Comparison of ENCODE assay signal across 20 mouse cellular contexts in the genomic region with DNA sequence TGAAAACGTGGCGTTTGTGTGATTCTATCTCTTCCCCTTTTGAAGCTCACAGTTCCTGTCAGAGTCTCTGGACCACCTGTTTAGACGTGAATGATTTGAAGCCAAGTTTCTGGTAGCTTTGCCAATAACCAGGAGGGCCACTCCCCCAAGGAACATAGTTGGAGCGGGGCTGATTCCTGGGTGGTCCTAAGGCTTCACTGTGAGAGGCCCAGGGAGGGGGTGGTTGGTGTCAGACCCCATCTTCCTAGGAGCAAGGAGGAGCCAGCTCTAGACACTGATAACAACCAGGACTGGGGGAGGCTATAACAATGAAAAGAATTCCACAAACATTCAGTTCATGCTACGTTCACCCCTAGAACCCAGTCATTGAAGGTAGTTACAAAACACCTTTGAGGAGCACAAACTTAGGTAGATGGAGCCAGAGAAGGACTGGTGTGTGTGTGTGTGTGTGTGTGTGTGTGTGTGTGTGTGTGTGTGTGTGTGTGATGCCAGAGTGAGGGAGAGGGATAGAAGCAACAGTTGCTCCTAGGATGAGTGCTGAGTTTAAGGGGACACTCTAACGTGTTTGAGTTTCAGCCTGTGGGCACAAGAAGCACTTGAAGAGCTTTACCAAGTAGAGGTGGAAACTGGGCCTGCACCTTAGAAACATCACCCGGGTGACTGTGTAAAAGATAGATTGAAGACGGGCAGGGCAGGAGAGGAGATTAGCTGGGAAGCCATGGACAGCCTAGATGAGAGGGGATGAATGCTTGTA.
DNase-seq lines count a peak whose midpoint lies in the region; ATAC-seq and TF ChIP-seq lines count a peak whose summit lies in the region.
"Had no signal": no experiment of that assay in that cellular context is flagged by ENCODE, and none has a peak within 500 bp of the region (broad histone marks: within the 10 kb centered on the region; RNA-seq: fewer than 3 reads in every experiment).

No protein-coding gene starts in this region.

- WGBS in intestine, embryonic 14.5 days: 36% methylated on average over 8 of the region's 8 CpGs
- 55% methylated on average over 8 of the region's 8 CpGs for WGBS in intestine, postnatal 0 days
- WGBS in lung, embryonic 16.5 days: 39% methylated on average over 8 of the region's 8 CpGs

- H3K9me3 ChIP-seq in intestine, embryonic 14.5 days (ENCODE audit: control insufficient read depth, low read length): no peaks in the 10 kb centered on the region
- no peaks in the 10 kb centered on the region for H3K9me3 ChIP-seq in intestine, postnatal 0 days (ENCODE audit: control insufficient read depth)
- no peaks in the 10 kb centered on the region for H3K9me3 ChIP-seq in lung, embryonic 16.5 days (ENCODE audit: control insufficient read depth, low read length)
- H3K9me3 ChIP-seq: embryonic facial prominence, embryonic 13.5 days; forebrain, embryonic 13.5 days; heart, embryonic 13.5 days; hindbrain, embryonic 15.5 days had no signal

- H3K27me3 ChIP-seq in intestine, embryonic 14.5 days (replicated peaks; ENCODE audit: control insufficient read depth, insufficient read depth, low read length): no peaks in the 10 kb centered on the region
- no peaks in the 10 kb centered on the region for H3K27me3 ChIP-seq in intestine, postnatal 0 days (replicated peaks; ENCODE audit: control insufficient read depth, insufficient read depth, low read length)
- H3K27me3 ChIP-seq in lung, embryonic 16.5 days (ENCODE audit: control insufficient read depth, insufficient read depth, low read depth, low read length): no peaks in the 10 kb centered on the region
- H3K27me3 ChIP-seq in splenic B cell, adult 2 months (ENCODE audit: control insufficient read depth, insufficient read depth, low read length, poor library complexity, severe bottlenecking): no peaks in the 10 kb centered on the region
- H3K27me3 ChIP-seq: embryonic facial prominence, embryonic 13.5 days; forebrain, embryonic 13.5 days; hindbrain, embryonic 15.5 days had no signal

- H3K9ac ChIP-seq in intestine, embryonic 14.5 days (ENCODE audit: low read length): no peak overlapping the region
- H3K9ac ChIP-seq in intestine, postnatal 0 days (ENCODE audit: low read depth, low read length): no peak overlapping the region
- no peak overlapping the region for H3K9ac ChIP-seq in lung, embryonic 16.5 days (ENCODE audit: low read length)
- H3K9ac ChIP-seq: embryonic facial prominence, embryonic 13.5 days; forebrain, embryonic 13.5 days; forebrain, postnatal 0 days; heart, embryonic 13.5 days; hindbrain, embryonic 15.5 days had no signal

- ATAC-seq in intestine, embryonic 14.5 days (replicated peaks; ENCODE audit: low FRiP score, low TSS enrichment, low read depth): peak; percentile 36; the same call in 1 of the 2 replicates
- ATAC-seq in intestine, postnatal 0 days: no peak
- peak; percentile 26; the same call in 1 of the 2 replicates for ATAC-seq in lung, embryonic 16.5 days (ENCODE audit: low read depth)
- ATAC-seq: forebrain, embryonic 13.5 days; forebrain, postnatal 0 days had no signal

- no peak overlapping the region for H3K4me2 ChIP-seq in intestine, embryonic 14.5 days (ENCODE audit: low read length)
- no peak overlapping the region for H3K4me2 ChIP-seq in intestine, postnatal 0 days (replicated peaks; ENCODE audit: low read depth)
- no peak overlapping the region for H3K4me2 ChIP-seq in lung, embryonic 16.5 days (ENCODE audit: low read depth, low read length)
- H3K4me2 ChIP-seq: embryonic facial prominence, embryonic 13.5 days; forebrain, embryonic 13.5 days; heart, embryonic 13.5 days; hindbrain, embryonic 15.5 days had no signal

- H3K36me3 ChIP-seq in intestine, embryonic 14.5 days (ENCODE audit: control insufficient read depth, insufficient read depth, low read length): no peaks in the 10 kb centered on the region
- no peaks in the 10 kb centered on the region for H3K36me3 ChIP-seq in intestine, postnatal 0 days (ENCODE audit: control insufficient read depth, insufficient read depth)
- no peaks in the 10 kb centered on the region for H3K36me3 ChIP-seq in lung, embryonic 16.5 days (ENCODE audit: control insufficient read depth, insufficient read depth, low read length)
- H3K36me3 ChIP-seq in splenic B cell, adult 2 months (ENCODE audit: control insufficient read depth, insufficient read depth, low read length, poor library complexity, severe bottlenecking): no peaks in the 10 kb centered on the region
- H3K36me3 ChIP-seq: embryonic facial prominence, embryonic 13.5 days; heart, embryonic 13.5 days; hindbrain, embryonic 15.5 days had no signal

- no peak overlapping the region for H3K4me3 ChIP-seq in intestine, embryonic 14.5 days (ENCODE audit: low read depth, low read length)
- H3K4me3 ChIP-seq in intestine, postnatal 0 days (ENCODE audit: low read depth, low read length): no peak overlapping the region
- no peak overlapping the region for H3K4me3 ChIP-seq in lung, embryonic 16.5 days (ENCODE audit: low read length)
- H3K4me3 ChIP-seq: embryonic facial prominence, embryonic 13.5 days; forebrain, embryonic 13.5 days; heart, embryonic 13.5 days; hindbrain, embryonic 15.5 days had no signal

- DNase-seq in intestine, embryonic 14.5 days (ENCODE audit: low spot score): peak; percentile 61
- no peak for DNase-seq in lung, postnatal 36 days
- peak; percentile 13 for DNase-seq in urinary bladder, adult 2 months (ENCODE audit: low spot score)
- no peak for DNase-seq in urinary bladder, postnatal 36 days (ENCODE audit: low spot score in 2 of 2)
- DNase-seq in splenic B cell, adult 2 months (ENCODE audit: low read depth, low spot score): peak; percentile 44
- DNase-seq in kidney, adult 9 months: no peak
- DNase-seq: adrenal gland, adult 2 months; adrenal gland, postnatal 25 days; cerebellum, adult 11 months; cerebellum, adult 8-10 months; cerebellum, postnatal 25 days; forebrain, postnatal 0 days; gastrocnemius, postnatal 25 days; heart, postnatal 36 days had no signal

- H3K27ac ChIP-seq in intestine, embryonic 14.5 days (ENCODE audit: low read depth): peak overlapping the region; percentile 33
- no peak overlapping the region for H3K27ac ChIP-seq in intestine, postnatal 0 days (ENCODE audit: low read depth, low read length)
- no peak overlapping the region for H3K27ac ChIP-seq in lung, embryonic 16.5 days (ENCODE audit: low read length)
- H3K27ac ChIP-seq: embryonic facial prominence, embryonic 13.5 days; forebrain, embryonic 13.5 days; heart, embryonic 13.5 days; hindbrain, embryonic 15.5 days had no signal

- H3K4me1 ChIP-seq in intestine, embryonic 14.5 days (replicated peaks; ENCODE audit: control insufficient read depth, insufficient read depth, low read length): peaks cover 28% of the 10 kb centered on the region; the same call in 1 of the 2 replicates
- H3K4me1 ChIP-seq in intestine, postnatal 0 days (replicated peaks; ENCODE audit: control insufficient read depth, insufficient read depth, low read length): no peaks in the 10 kb centered on the region; the same call in 1 of the 2 replicates
- H3K4me1 ChIP-seq in lung, embryonic 16.5 days (replicated peaks; ENCODE audit: control insufficient read depth, insufficient read depth, low read length): peaks cover 14% of the 10 kb centered on the region
- H3K4me1 ChIP-seq: forebrain, embryonic 13.5 days had no signal

- TF ChIP-seq CTCF in intestine, postnatal 0 days (IDR thresholded peaks at IDR 0.05; ENCODE audit: low read depth): no peak

Comparison
In these comparisons a context has a peak if more than half of its experiments do, and no peak if none do; other contexts are left out.
1. DNase-seq: peak in intestine, embryonic 14.5 days (single experiment), urinary bladder, adult 2 months (single experiment) and splenic B cell, adult 2 months (single experiment); none in lung, postnatal 36 days (single experiment), urinary bladder, postnatal 36 days (0 of 2) and kidney, adult 9 months (single experiment).